Mouse (Mus musculus): Measurements from ENCODE around the gene 4930544D05Rik. TPM values are rescaled to one million over a fixed set of nuclear protein-coding genes. Genes with fewer than 3 reads are reported as not detected.

4930544D05Rik gene
- polyA plus RNA-seq, 1 experiment: not detected

DNA sequence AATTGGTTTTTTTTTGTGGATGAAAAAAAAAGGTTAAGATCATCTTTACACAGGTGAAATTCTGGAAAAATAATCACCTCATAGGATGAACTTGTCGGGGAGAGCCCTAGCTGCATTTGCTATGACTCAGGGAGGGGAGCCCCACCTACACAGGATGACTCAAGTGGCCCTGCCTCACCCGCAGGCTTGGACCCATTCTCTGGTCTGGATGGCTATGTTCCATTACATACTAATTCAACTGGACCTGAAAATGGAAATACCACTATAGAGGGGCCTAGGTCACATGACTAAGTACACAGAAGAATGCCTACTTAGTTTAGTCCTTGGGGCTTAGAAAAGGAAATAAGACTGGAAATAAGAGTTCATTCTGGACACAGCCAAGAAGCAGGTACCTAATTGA, 35.7 kb downstream of the 4930544D05Rik start:
- H3K4me1 ChIP-seq (ENCODE audit: control insufficient read depth, insufficient read depth, low read length): no peaks in the 10 kb centered on the region
- no peak overlapping the region for H3K27ac ChIP-seq (ENCODE audit: insufficient read depth, low read length)
- no peak for TF ChIP-seq CTCF (IDR thresholded peaks at IDR 0.05; ENCODE audit: low read depth, low read length)
- no peak for TF ChIP-seq POLR2A (IDR thresholded peaks at IDR 0.05; ENCODE audit: insufficient read depth, low read length)
- no peak for TF ChIP-seq EP300 (IDR thresholded peaks at IDR 0.05; ENCODE audit: insufficient read depth, low read depth, low read length)
- H3K4me3 ChIP-seq (ENCODE audit: low read depth, low read length): no peak overlapping the region
- H3K36me3 ChIP-seq (ENCODE audit: control insufficient read depth, insufficient read depth, low read length, poor library complexity, severe bottlenecking): peaks cover 45% of the 10 kb centered on the region
- H3K9ac ChIP-seq (ENCODE audit: low read depth, poor library complexity, severe bottlenecking): no peak overlapping the region
- no peaks in the 10 kb centered on the region for H3K9me3 ChIP-seq (replicated peaks; ENCODE audit: control insufficient read depth, insufficient read depth, low read length, poor library complexity, severe bottlenecking)
- no peaks in the 10 kb centered on the region for H3K27me3 ChIP-seq (ENCODE audit: control insufficient read depth, insufficient read depth, low read length, poor library complexity, severe bottlenecking)

DNA sequence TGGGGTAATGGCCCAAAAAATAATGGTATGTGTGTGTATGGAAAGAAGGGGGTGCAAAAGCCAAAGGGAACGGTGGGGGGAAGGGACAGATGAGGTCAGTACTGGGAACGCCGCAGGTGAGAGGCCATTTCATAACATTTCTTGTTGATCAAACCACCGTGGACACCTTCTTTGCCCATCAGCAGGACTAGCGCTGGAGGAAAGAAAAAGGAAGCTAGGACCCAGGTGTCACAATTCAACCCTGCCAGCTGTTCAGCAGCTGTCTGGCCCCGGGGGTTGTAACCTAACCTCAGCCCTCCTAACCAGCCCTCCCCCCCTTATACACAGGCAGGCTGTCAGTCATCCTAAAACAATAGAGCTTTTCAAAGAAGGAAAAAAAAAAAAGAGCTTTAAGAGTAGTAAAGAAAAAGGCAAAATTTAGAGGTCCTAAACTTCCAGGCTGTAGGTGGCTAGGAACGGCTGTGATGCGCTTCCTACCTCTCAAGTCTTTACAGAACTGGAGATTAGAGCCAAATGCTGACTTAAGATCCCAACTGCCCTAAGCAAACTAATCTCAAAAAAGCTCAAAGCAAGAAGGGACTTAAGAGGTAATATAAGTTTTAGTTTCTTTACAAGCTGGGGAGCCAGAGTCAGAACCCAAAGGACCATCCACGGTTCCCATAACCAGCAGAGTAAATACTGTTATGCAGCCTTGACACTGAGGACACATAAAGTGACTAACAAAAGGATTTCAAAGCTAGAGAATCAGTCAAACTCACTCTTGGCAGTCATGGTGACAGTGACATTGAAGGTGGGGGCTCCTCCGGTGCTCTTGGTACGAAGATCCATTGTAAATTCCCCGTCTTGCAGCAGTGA, 36.6 kb downstream of the 4930544D05Rik start:
- H3K36me3 ChIP-seq (ENCODE audit: control insufficient read depth, insufficient read depth, low read length, poor library complexity, severe bottlenecking): peaks cover 45% of the 10 kb centered on the region
- peak overlapping the region; percentile 74 for H3K27ac ChIP-seq (ENCODE audit: insufficient read depth, low read length)

DNA sequence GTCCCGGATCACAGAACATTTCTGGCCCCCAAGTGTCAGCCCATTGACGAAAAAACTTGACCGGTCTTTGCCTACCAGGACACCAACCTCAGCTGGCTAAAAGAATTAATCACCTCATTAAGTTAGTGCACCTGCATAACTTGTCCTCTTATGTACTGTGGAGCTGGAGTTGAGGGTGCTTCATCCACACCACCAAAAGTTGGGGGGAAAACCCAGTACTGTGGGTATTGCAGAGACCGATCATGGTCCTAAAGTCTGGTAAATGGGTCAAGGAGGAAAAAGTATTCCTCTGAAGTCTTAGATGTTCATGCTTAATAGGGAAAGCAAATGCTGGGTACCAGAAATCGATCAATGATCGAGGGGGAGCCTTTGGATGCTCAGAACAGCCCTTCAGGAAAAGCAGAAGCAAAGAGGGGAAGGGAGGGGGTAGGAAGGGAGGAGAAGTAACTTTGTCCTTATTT, 37.3 kb downstream of the 4930544D05Rik start:
- Histone ChIP-seq H3K4me1 (ENCODE audit: control insufficient read depth, insufficient read depth, low read length) (no peaks in the 10 kb centered on the region), H3K4me3 (ENCODE audit: low read depth, low read length) (peak overlapping the region; percentile 100), H3K27ac (ENCODE audit: insufficient read depth, low read length) (peak overlapping the region; percentile 74), H3K27me3 (ENCODE audit: control insufficient read depth, insufficient read depth, low read length, poor library complexity, severe bottlenecking) (no peaks in the 10 kb centered on the region), H3K9ac (ENCODE audit: low read depth, poor library complexity, severe bottlenecking) (peak overlapping the region; percentile 100), H3K36me3 (ENCODE audit: control insufficient read depth, insufficient read depth, low read length, poor library complexity, severe bottlenecking) (peaks cover 45% of the 10 kb centered on the region), H3K9me3 (replicated peaks; ENCODE audit: control insufficient read depth, insufficient read depth, low read length, poor library complexity, severe bottlenecking) (no peaks in the 10 kb centered on the region)
- TF ChIP-seq POLR2A (IDR thresholded peaks at IDR 0.05; ENCODE audit: insufficient read depth, low read length): no peak

More for the DNA sequence above, 36.6 kb downstream of the 4930544D05Rik start:
- Histone ChIP-seq H3K4me1 (ENCODE audit: control insufficient read depth, insufficient read depth, low read length) (no peaks in the 10 kb centered on the region), H3K9ac (ENCODE audit: low read depth, poor library complexity, severe bottlenecking) (peak overlapping the region; percentile 100), H3K27me3 (ENCODE audit: control insufficient read depth, insufficient read depth, low read length, poor library complexity, severe bottlenecking) (no peaks in the 10 kb centered on the region), H3K9me3 (replicated peaks; ENCODE audit: control insufficient read depth, insufficient read depth, low read length, poor library complexity, severe bottlenecking) (no peaks in the 10 kb centered on the region), H3K4me3 (ENCODE audit: low read depth, low read length) (peak overlapping the region; percentile 100)
- TF ChIP-seq POLR2A (IDR thresholded peaks at IDR 0.05; ENCODE audit: insufficient read depth, low read length) (no peak), CTCF (IDR thresholded peaks at IDR 0.05; ENCODE audit: low read depth, low read length) (no peak), EP300 (IDR thresholded peaks at IDR 0.05; ENCODE audit: insufficient read depth, low read depth, low read length) (no peak)

DNA sequence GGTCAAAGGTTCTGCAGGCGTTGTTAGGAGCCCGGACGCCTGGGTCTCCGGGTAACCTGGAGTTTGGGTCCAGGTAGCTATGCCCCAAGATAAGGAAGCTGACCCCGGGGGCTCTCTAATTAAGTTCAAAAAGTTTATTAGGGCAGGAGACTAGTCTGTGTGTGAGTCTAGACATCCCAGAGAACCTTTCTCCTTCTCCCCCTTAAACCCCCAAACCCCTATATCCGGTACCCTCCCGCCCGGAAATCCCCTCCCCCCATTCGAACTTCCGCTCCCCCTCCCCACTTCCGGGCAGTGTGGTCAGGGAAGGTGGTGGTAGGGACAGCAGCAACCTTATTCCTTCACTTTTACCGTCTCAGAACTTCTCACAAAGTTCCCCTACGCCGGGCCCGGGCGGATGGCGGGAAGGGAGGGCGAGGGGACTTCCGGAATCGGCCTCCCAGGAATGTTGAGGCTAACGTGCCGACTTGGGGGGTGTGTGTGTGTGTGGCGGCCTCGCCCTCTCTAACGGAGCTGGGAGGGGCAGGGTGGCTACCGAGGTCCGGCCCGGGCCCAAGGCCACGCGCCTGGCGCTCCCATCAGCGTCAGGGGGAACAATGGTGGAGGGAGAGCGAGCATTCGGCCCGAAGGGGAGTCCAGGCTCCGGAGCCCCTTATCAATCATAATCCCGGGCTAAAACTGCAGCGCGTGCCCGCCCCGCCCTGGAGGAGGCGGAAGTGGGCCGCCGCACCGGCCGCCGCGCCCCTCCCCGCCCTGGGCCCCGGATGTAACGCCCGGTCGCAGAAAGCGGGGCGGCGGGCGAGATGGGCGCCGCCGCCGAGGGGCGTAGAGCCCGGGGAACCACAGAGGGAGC, 37.9 kb downstream of the 4930544D05Rik start:
- no peaks in the 10 kb centered on the region for H3K27me3 ChIP-seq (ENCODE audit: control insufficient read depth, insufficient read depth, low read length, poor library complexity, severe bottlenecking)
- peaks cover 43% of the 10 kb centered on the region for H3K36me3 ChIP-seq (ENCODE audit: control insufficient read depth, insufficient read depth, low read length, poor library complexity, severe bottlenecking)
- peak overlapping the region; percentile 94 for H3K27ac ChIP-seq (ENCODE audit: insufficient read depth, low read length)
- H3K9me3 ChIP-seq (replicated peaks; ENCODE audit: control insufficient read depth, insufficient read depth, low read length, poor library complexity, severe bottlenecking): no peaks in the 10 kb centered on the region
- H3K9ac ChIP-seq (ENCODE audit: low read depth, poor library complexity, severe bottlenecking): peak overlapping the region; percentile 100
- H3K4me1 ChIP-seq (ENCODE audit: control insufficient read depth, insufficient read depth, low read length): no peaks in the 10 kb centered on the region
- TF ChIP-seq POLR2A (IDR thresholded peaks at IDR 0.05; ENCODE audit: insufficient read depth, low read length) (no peak), EP300 (IDR thresholded peaks at IDR 0.05; ENCODE audit: insufficient read depth, low read depth, low read length) (no peak), CTCF (IDR thresholded peaks at IDR 0.05; ENCODE audit: low read depth, low read length) (no peak)
- H3K4me3 ChIP-seq (ENCODE audit: low read depth, low read length): peak overlapping the region; percentile 100

DNA sequence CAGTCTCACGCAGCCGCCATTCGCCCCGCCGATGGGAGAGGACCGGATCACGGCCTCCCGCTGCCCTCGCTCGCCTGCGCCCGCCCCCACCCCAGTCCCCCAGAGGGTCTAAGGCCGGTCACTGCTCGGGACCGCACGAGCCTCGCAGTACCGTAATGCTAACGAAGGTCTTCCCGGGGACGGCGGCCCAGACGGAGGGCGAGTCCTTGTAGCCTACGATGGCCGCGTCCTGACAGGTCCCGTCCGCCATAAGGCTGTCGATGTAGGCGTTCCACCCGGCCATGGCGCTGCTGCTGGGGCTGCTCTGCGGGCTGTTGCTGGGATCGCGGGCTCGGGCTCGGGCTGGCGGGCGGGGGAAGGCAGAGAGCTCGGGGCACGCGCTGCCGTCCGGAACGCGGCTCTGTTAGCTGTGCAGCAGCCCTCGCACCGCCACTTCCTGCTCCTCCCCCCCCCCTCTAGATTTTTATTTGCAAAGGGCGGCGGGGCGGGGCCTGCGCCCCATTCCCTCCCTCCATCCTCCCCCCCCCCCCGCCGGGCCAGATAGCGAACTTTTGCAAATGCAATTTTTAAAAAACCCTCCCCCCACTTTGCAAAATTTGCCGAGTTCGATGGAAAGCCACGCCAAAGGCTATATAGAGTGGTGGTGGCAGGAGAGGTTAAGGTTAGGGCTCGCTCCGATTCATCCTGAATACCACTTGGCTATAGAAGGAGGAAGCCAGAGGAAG, 38.7 kb downstream of the 4930544D05Rik start, which contains the start of gene Pfn1:
Gene Pfn1 (minus strand): TSS at position 447 of the 725 bp plus-strand sequence.
- Histone ChIP-seq H3K9me3 (replicated peaks; ENCODE audit: control insufficient read depth, insufficient read depth, low read length, poor library complexity, severe bottlenecking) (no peaks in the 10 kb centered on the region), H3K4me3 (ENCODE audit: low read depth, low read length) (peak within 1 kb of the TSS; percentile 100), H3K27me3 (ENCODE audit: control insufficient read depth, insufficient read depth, low read length, poor library complexity, severe bottlenecking) (no peaks in the 10 kb centered on the region), H3K36me3 (ENCODE audit: control insufficient read depth, insufficient read depth, low read length, poor library complexity, severe bottlenecking) (peaks cover 36% of the 10 kb centered on the region), H3K27ac (ENCODE audit: insufficient read depth, low read length) (peak within 1 kb of the TSS; percentile 97), H3K4me1 (ENCODE audit: control insufficient read depth, insufficient read depth, low read length) (no peaks in the 10 kb centered on the region), H3K9ac (ENCODE audit: low read depth, poor library complexity, severe bottlenecking) (peak within 1 kb of the TSS; percentile 100)
- TF ChIP-seq CTCF (IDR thresholded peaks at IDR 0.05; ENCODE audit: low read depth, low read length) (no peak), POLR2A (IDR thresholded peaks at IDR 0.05; ENCODE audit: insufficient read depth, low read length) (peak; percentile 40)

Data from ES-Bruce4 (cell line).